Mouse (Mus musculus) activated CD4-positive, CD25-positive, alpha-beta regulatory T cell, adult 4 months (primary cell): ENCODE measurements around the gene Ccnt2. TPM values are rescaled to one million over a fixed set of nuclear protein-coding genes. Genes with fewer than 3 reads are reported as not detected.

Source experiments
- ATAC-seq: one replicate; pipeline ENCODE4 v1.8.0; 2017
- polyA plus RNA-seq, 2 experiments: library from polyadenylated mRNA; unstranded; fragments of 100-300 nt; shearing (Covaris generic); gene quantifications; one replicate each; pipeline ENCODE4 v1.2.1; 2017

Ccnt2 gene
- polyA plus RNA-seq, 2 experiments from 2014 or later, result 84.2 to 85.8 TPM

DNA sequence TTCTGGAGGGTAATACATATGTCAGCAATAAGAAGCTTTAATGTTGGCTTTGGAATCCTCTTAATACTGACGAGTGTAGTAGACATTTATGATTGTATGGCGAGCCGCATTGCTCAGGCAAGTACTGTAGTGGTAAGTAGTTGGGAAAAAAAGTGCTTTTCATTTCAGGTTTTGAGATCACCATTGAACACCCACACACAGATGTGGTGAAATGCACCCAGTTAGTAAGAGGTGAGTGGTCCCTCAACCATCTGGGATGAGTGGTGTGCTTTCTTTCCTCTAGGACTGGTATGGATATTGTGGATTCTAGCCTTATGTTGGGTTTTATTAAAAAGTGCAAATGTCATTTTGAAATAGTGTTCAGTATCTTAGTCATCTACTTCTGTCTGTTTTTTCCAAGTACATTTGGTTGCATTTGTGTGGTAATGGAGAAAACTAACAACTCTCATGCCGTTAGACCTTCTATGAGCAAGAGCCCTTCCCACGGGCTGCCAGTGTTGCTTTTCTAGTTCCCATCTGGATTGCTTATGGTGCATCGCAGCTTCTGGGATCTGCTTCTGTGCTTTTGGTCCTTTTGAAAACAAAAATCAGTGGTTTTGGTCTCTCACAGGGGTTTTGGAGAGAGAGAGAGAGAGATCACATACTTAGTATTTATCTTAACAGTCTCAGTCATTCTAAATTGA lies 21.3 kb downstream of the Ccnt2 start:
- no peak for ATAC-seq

GRCm38 (mm10) chr1:127796341-127796740 lies 22.4 kb downstream of the Ccnt2 start:
- peak; percentile 95 for ATAC-seq

GRCm38 (mm10) chr1:127796752-127797151 lies 22.8 kb downstream of the Ccnt2 start:
- no peak for ATAC-seq

DNA sequence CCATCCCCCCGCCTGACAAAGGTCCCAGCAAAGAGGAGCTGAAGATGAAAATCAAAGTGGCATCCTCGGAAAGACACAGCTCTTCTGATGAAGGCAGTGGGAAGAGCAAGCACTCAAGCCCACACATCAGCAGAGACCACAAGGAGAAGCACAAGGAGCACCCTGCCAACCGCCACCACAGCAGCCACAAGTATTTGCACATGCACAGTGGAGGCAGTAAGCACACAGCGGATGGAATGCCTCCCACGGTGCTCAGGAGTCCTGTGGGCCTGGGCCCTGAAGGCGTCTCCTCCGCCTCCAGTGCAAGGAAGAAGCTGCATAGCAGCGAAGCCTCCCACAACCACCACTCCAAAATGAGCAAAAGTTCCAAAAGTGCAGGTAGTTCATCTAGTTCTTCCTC lies 29.0 kb downstream of the Ccnt2 start:
- no peak for ATAC-seq

GRCm38 (mm10) chr1:127808671-127809070 lies 34.7 kb downstream of the Ccnt2 start:
- ATAC-seq, result no peak

DNA sequence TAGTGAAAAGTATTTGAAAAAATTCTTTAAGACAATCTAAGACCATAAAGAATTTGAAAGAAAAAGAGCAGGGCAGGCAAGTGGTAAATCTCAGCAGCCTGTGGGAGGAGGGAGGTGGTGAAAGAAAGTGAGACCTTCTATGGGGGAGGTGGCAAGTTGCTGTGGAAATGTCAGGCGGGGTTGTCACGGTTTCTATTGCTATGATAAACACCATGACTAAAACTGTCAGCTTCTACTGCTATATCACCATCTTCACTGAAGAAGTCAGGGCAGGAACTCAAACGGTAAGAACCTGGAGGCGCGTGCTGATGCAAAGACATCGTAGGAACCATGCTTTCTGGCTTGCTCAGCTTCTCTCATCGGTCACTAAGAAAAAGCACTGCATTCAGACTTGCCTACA lies 39.0 kb downstream of the Ccnt2 start:
- ATAC-seq, result peak; percentile 68

- no peak for ATAC-seq
Measured at GRCm38 (mm10) chr1:127816381-127816780, 42.4 kb downstream of the Ccnt2 start.

GRCm38 (mm10) chr1:127827325-127827724 lies 53.4 kb downstream of the Ccnt2 start:
- peak; percentile 53 for ATAC-seq

- ATAC-seq, result peak; percentile 90
Measured at GRCm38 (mm10) chr1:127830215-127830921, 56.4 kb downstream of the Ccnt2 start.

- ATAC-seq, result no peak
Measured at GRCm38 (mm10) chr1:127833714-127834113, 59.8 kb downstream of the Ccnt2 start.

DNA sequence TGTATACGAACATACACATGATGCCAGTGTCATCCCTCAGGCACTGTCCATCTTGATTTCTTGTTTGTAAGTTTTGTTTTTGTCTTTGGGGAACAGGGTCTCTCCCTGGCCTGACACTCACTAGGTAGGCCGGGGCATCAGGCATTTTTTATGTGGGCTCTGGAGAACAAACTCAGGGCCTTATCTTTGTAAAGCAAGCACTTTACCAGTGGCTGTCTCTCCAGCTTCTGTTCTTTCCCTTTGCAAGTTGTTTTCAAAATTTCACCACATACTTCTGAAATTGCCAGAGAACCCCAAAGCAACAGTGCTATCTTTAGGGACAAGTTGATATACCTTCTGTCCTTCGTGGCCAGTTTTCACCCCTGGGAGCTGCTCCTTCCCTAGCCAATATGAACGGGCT lies 60.2 kb downstream of the Ccnt2 start:
- no peak for ATAC-seq

- no peak for ATAC-seq
Measured at GRCm38 (mm10) chr1:127836619-127837018, 62.7 kb downstream of the Ccnt2 start.

- ATAC-seq, result no peak
Measured at GRCm38 (mm10) chr1:127838602-127839001, 64.6 kb downstream of the Ccnt2 start.

GRCm38 (mm10) chr1:127845472-127845871 lies 71.5 kb downstream of the Ccnt2 start:
- no peak for ATAC-seq

DNA sequence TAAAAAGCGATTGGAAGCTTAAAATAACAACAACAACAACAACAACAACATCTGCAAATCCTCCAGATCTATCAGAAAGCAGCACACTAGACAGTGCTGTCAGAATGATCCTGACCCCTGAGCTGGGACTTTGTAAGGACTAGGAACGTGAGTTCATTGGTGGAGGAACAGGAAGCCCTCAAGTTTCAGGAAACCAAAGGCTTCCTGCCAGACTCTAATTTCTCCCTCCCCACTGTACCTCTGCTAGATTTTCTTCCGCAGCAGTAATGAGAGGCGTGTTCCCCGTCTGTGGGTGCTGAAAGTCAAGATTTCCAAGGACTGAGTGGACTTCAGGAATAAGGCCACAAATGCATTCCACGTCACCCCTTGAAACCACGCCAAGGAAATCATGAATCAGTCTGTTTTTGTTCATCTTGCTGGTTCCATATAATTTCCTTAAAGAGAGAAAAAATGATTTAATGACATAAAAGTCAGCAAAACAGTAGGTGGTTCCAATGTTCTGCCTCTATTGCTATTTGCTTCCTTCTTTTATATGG lies 76.2 kb downstream of the Ccnt2 start:
- ATAC-seq, result peak; percentile 61

DNA sequence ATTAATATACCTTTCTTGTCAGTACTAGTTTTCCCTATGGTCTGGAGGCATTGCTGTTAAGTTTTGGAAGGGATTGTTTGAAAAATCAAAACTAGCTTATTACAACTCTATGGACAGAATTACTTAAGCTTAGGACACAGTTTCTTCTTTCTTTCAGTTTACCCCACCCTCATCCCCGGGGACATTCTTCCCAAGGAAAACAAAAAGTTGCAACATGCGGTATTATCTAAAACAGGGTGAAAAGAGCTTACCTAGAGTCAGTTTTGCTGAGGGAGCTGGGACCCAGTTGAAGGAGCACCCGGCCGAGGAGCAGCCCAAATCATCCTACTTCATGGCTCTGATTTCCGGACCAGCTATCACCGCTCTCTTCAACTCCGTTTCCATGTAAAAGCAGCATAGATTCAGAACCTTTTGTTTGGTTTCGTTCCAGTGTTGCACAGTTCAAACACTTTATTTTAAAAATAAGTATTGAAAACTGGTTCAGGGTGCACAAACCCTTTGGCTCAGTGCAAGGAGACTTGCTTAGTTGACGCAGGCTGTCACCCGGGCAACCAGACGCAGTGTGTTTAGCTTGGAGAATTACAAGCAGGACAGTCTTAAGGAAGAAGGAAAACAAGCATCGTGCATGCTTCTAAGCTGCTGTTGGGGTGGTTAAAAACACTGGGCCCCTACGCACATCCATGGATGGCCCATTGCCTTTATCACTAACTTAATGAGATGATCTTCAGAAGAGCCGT lies 80.7 kb downstream of the Ccnt2 start, which contains the start of gene Map3k19:
Gene Map3k19 (minus strand): TSS at position 546 of the 737 bp plus-strand sequence.
- no peak for ATAC-seq

Other genes starting within 250 kb of the Ccnt2 start
- not detected for gene Tmem163, start 94.6 kb upstream of the Ccnt2 start, polyA plus RNA-seq
- gene Acmsd, start 44.8 kb upstream of the Ccnt2 start, polyA plus RNA-seq, result under 1 TPM in 1 of 2 experiments, not detected in 1; 0.12 TPM
- under 1 TPM; 0.16 to 0.43 TPM for gene Map3k19, start 80.9 kb downstream of the Ccnt2 start, polyA plus RNA-seq
- gene Rab3gap1, start 94.6 kb downstream of the Ccnt2 start, polyA plus RNA-seq, result 10 to 100 TPM; 48.1 to 55.1 TPM